Mouse (Mus musculus) adrenal gland, postnatal 4 days (tissue): ENCODE measurements around the gene Wdfy2. TPM values are rescaled to one million over a fixed set of nuclear protein-coding genes. Genes with fewer than 3 reads are reported as not detected.
A peak's percentile ranks its signal among the peaks of the same experiment; 100 is the strongest.

Experiments
- DNase-seq, 2 experiments: peaks; one replicate each; pipeline ENCODE4 v3.0.0; 2021 to 2022; ENCODE audit warnings: low spot score in 2 of 2, mixed read lengths in 2 of 2
- total RNA-seq, 2 experiments: library from RNA; stranded (reverse); gene quantifications; 2 replicates each; pipeline ENCODE4 v1.2.3; 2021

The Wdfy2 gene
- total RNA-seq, 2 experiments from 2014 or later: 33.7 to 35.2 TPM

GRCm38 (mm10) chr14:62842495-62842894 is 5.0 kb downstream of the Wdfy2 start:
- no peak for DNase-seq

- DNase-seq: no peak
Measured at GRCm38 (mm10) chr14:62842976-62843375, 5.5 kb downstream of the Wdfy2 start.

- DNase-seq: no peak
Measured at GRCm38 (mm10) chr14:62844226-62844625, 6.7 kb downstream of the Wdfy2 start.

GRCm38 (mm10) chr14:62845011-62845840 is 7.7 kb downstream of the Wdfy2 start:
- peak in 1 of 2 experiments; percentile 49 for DNase-seq

GRCm38 (mm10) chr14:62850980-62851379 is 13.5 kb downstream of the Wdfy2 start:
- DNase-seq: no peak

GRCm38 (mm10) chr14:62852840-62853239 is 15.4 kb downstream of the Wdfy2 start:
- DNase-seq: no peak

- no peak for DNase-seq
Measured at GRCm38 (mm10) chr14:62855077-62855835, 17.8 kb downstream of the Wdfy2 start.

- no peak for DNase-seq
Measured at GRCm38 (mm10) chr14:62855863-62856262, 18.4 kb downstream of the Wdfy2 start.

GRCm38 (mm10) chr14:62856490-62856889 is 19.0 kb downstream of the Wdfy2 start:
- DNase-seq: no peak

GRCm38 (mm10) chr14:62857879-62858278 is 20.4 kb downstream of the Wdfy2 start:
- DNase-seq: no peak

- DNase-seq: no peak
Measured at GRCm38 (mm10) chr14:62858311-62858710, 20.8 kb downstream of the Wdfy2 start.

GRCm38 (mm10) chr14:62862564-62862963 is 25.1 kb downstream of the Wdfy2 start:
- DNase-seq: no peak

GRCm38 (mm10) chr14:62864254-62864653 is 26.8 kb downstream of the Wdfy2 start:
- DNase-seq: no peak

GRCm38 (mm10) chr14:62865405-62865804 is 27.9 kb downstream of the Wdfy2 start:
- DNase-seq: no peak

GRCm38 (mm10) chr14:62867069-62867468 is 29.6 kb downstream of the Wdfy2 start:
- DNase-seq: no peak

GRCm38 (mm10) chr14:62867576-62867975 is 30.1 kb downstream of the Wdfy2 start:
- no peak for DNase-seq

GRCm38 (mm10) chr14:62868254-62868653 is 30.8 kb downstream of the Wdfy2 start:
- no peak for DNase-seq

- DNase-seq: no peak
Measured at GRCm38 (mm10) chr14:62870238-62870638, 32.8 kb downstream of the Wdfy2 start.

- no peak for DNase-seq
Measured at GRCm38 (mm10) chr14:62871431-62871830, 34.0 kb downstream of the Wdfy2 start.

GRCm38 (mm10) chr14:62871932-62872331 is 34.5 kb downstream of the Wdfy2 start:
- no peak for DNase-seq

- no peak for DNase-seq
Measured at GRCm38 (mm10) chr14:62873820-62874219, 36.3 kb downstream of the Wdfy2 start.

GRCm38 (mm10) chr14:62874348-62874747 is 36.9 kb downstream of the Wdfy2 start:
- DNase-seq: no peak
